Mouse (Mus musculus) skeletal muscle tissue, postnatal 0 days (tissue): ENCODE measurements around the gene Psmc3ip. TPM values are rescaled to one million over a fixed set of nuclear protein-coding genes. Genes with fewer than 3 reads are reported as not detected.

ENCODE experiments used
- microRNA-seq, 2 experiments: library from miRNA; unstranded; fragments of <30 nt; microRNA quantifications; one replicate each; pipeline ENCODE4; 2016
- polyA plus RNA-seq: library from polyadenylated mRNA; unstranded; fragments of >200 nt; fragmentation: Nextera tagmentation; extraction: Ambion mirVana; gene quantifications from 2 replicates; pipeline ENCODE4 v1.2.1, GENCODE M21; 2015

Gene Psmc3ip
- 5.7 and 7.6 TPM in 2 replicates for polyA plus RNA-seq

DNA sequence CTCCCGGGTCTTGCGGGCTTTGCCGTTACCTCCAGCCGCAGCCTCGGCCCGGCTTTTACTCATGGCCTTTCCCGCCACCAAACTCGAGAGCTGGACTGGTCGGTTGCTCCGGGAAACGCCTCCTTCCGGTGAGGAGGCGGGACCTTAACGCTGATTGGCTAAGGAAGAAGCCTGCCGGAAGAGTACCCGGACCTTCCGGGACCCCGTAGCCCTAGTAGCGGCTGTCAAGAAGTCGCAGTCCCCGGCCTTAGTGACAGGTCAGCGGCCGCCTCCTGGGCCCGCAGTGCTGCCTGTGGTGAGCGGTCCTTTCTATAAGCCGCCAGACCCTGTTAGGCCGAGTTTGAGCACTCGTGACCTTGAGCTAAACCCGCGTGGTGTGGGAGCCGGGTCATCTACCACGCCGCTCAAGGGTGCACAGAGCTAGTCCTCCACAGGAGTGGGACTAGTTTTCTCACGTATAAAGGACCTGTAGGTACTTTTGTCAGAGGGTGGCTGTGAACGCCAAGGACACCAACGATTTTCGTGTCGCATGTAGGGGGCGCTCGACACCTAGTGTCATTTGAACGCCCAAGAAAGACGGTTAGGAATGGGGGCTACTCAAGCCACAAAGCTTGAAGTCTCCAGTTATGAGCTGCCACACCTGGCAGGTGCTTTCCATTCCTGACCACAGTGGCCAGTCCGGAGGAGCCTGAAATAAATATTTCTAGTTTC is at the start of gene Psmc3ip:
Gene Psmc3ip, minus strand, starts transcription at position 123 of the 711 bp plus-strand sequence.

DNA sequence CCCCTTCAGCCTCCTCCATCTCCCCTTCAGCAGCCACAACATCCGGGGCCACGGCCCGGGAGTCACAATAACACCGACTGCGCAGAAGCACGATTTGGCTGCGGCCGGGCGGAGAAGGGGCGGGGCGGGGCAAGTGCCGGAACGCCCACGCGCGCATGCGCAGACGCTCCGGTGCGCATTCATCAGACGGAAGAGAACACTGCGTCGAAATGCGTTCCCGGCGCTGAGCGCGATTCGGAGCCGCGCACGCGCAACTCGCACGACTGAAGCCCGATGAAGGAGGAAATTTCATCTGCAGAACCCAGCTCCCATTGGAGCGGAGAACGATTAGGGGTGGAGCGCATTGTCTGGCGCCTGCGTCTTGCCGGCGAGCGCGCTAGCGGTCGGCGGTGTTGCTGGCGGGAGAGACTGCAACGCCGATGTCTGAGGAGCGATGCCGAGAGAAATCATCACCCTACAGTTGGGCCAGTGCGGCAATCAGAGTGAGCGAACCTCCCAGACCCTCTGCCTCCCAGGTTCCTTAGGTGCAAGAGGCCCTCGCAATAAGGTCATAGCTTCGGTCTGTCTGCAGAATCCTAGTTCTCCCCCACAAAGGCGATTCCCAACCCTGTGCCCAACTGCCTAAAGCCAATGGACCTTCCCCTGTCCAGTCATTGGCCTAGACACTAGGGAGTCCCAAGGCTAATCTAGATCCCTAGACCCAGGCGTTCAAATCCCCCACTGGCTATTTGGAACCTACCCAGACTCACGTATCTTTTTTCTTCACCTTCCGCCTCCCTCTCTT is 24.7 kb upstream of the Psmc3ip start, which contains the start of the genes Retreg3 and Tubg1:
Gene Retreg3, minus strand, starts transcription at position 133 of the 784 bp plus-strand sequence.
Gene Tubg1, plus strand, starts transcription at position 178 of the 784 bp plus-strand sequence.

DNA sequence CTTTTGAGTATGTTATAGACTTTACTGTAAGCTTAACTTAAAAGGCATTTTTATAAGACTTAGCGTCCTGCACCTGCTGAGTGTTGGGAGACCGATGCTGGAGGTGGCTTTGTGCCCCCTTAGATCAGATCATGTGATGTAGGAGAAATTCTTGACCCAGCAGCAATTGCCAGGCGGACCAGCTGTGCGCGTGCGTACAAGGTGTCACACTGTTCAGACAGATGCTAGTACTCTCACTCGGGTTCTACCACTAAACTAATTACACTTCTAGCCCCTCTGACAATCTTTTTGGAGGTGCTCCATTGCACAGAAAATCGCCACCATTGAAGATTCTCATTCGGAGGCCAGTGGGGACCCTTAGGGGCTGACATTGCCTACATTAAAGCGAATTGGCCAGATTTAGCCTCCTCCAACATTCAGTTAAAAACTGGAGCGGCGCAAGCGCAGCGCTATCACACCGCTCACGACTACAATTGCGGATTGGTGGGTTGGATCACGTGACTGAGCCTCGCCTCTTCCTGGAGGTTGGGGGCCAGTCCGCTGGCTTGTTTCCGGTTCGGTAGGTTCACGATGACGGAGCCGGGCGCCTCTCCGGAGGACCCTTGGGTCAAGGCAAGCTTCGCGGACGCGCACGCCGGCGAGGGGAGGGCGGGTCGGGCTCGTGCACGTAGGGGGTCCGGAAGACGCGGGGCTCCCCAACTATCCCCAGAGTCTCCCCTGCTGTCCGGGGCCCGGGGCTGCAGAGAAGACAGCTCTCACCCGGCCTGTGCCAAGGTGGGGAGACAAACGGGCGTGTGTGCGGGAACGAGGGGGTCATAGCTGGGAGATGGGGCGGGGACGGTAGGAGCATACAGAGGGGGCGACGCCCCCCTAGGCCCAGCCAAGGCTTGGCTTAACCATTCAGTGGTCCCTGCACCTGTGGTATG is 8.2 kb downstream of the Psmc3ip start, which contains the start of gene Mlx:
Gene Mlx, plus strand, starts transcription at position 522 of the 926 bp plus-strand sequence.

DNA sequence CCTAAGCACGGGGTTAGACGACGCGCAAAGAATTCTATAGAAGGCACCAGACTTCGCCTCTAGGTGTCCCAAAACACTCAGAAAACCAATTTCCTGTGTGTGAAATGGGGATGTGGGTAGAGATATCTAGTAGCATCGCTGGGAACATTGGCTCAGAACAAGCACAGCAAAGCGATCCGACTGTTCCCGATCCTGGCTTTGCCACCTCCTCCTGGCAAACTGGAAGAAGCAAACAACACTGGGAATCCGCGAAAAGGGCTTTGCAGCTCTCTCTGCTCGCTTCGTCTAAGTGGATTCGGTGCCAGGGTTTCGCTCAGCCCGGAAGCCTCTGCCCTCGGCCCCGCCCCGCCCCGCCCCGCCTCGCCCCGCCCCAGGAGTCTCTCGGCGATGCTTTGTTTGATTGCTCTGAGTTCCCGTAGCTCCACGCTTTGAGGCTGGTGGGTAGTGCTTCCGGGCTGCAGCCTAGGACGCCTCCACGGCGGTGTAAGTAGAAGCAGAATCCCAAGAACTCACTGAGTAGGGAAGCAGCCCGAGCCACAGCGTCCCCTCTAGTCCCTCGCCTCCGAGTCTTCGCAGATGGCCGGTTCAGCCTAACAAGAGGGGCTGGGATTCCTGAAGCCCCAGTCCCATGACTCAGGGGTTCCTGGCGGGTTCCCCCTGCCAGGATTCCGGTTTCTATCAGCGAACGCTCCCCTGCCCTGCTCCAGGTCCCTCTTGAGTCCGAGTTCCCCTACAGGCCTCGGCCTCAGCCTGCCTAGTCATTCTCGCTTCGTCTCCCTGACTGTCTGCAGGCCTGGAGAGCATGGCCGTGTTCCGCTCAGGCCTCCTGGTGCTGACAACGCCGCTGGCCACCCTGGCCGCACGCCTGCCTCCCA is 12.8 kb downstream of the Psmc3ip start, which contains the start of gene Coasy:
Gene Coasy, plus strand, starts transcription at position 358 of the 875 bp plus-strand sequence.

DNA sequence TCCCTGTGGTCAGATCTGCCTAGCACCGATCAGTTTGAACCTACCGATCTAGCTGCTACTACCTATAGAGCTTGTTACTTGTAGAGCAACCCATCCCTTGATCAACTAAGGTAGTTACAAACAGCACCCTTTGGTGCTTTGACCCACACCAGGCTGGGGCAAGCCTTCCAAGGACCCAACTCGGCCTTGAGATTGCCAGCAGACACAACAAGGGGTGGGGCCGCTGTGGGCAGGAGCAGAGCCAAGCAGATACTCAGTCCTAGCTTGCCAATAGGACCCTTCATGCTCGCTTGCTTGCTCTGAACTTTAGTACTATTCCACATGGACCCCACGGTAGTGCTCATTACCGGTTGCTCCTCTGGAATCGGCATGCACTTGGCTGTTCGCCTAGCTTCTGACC is 17.1 kb downstream of the Psmc3ip start, which contains the start of gene Hsd17b1:
Gene Hsd17b1, plus strand, starts transcription at position 291 of the 400 bp plus-strand sequence.

DNA sequence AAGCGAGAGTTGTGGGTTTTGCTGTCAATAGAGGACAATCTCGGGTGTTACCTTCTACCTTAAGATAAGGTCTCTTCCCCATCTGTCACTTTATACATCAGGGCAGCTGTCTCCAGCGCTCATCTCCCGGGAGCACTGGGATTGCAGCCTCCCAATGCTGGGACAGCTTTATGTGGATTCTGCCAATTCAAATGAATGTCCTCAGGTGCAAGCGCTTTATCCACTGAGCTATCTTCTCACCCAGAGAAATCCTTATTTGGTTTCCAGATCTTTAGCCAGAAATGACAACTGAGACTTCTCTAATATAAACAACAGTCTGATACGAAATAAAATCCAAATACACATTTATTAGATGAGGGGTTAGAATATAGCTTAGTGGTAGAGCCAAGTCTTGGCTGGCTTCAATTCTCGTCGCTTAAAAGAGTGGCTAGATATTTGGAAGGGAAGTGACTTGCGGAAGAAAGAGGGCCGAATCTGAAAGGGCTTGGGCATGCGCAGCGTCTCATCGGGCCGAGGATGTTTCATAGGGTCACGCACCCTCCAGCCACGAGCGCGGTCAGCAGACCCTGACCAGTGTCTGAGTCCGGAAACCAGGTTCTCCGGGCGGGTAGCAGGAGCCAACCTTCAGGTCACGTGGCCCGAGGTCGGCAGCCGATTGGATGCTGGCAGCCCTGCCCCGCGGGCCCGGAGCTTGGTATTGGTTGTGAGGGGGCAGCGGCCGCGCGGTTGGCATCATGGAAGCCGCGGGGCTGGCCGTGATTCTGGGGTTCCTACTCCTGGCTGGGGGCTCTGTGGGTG is 25.6 kb downstream of the Psmc3ip start, which contains the start of gene Naglu:
Gene Naglu, plus strand, starts transcription at position 622 of the 798 bp plus-strand sequence.

Small RNAs within 50 kb of the gene (microRNA-seq; reads per million reads assigned to microRNA genes)
- 0 reads per million in 2 experiments for gene Gm27626

Other genes starting within 250 kb of the Psmc3ip start
- 36.5 and 40.3 TPM in 2 replicates for gene Stat5b, start 244.7 kb downstream of the Psmc3ip start, polyA plus RNA-seq
- 25.2 and 26.7 TPM in 2 replicates for gene Stat5a, start 236.1 kb downstream of the Psmc3ip start, polyA plus RNA-seq
- gene Stat3, start 155.9 kb downstream of the Psmc3ip start, polyA plus RNA-seq: 62.7 and 67.5 TPM in 2 replicates
- gene Cavin1, start 124.5 kb downstream of the Psmc3ip start, polyA plus RNA-seq: 419 and 508 TPM in 2 replicates
- gene Atp6v0a1, start 86.0 kb downstream of the Psmc3ip start, polyA plus RNA-seq: 36.1 and 37.8 TPM in 2 replicates
- 8.8 and 11.4 TPM in 2 replicates for gene Naglu, start 25.4 kb downstream of the Psmc3ip start, polyA plus RNA-seq
- not detected in 2 replicates for gene Hsd17b1, start 17.0 kb downstream of the Psmc3ip start, polyA plus RNA-seq
- gene Coasy, start 12.9 kb downstream of the Psmc3ip start, polyA plus RNA-seq: 15.5 and 25.7 TPM in 2 replicates
- 21.8 and 26.3 TPM in 2 replicates for gene Mlx, start 8.2 kb downstream of the Psmc3ip start, polyA plus RNA-seq
- gene Retreg3, start 24.5 kb upstream of the Psmc3ip start, polyA plus RNA-seq: 14.9 TPM in 2 replicates
- 26.9 and 31.9 TPM in 2 replicates for gene Tubg1, start 24.5 kb upstream of the Psmc3ip start, polyA plus RNA-seq
- gene Tubg2, start 60.5 kb upstream of the Psmc3ip start, polyA plus RNA-seq: 2.2 and 2.7 TPM in 2 replicates
- gene Cntnap1, start 75.1 kb upstream of the Psmc3ip start, polyA plus RNA-seq: 0.50 and 0.59 TPM in 2 replicates
- 16.0 and 20.6 TPM in 2 replicates for gene Plekhh3, start 75.9 kb upstream of the Psmc3ip start, polyA plus RNA-seq
- 0.32 and 0.35 TPM in 2 replicates for gene Ccr10, start 80.0 kb upstream of the Psmc3ip start, polyA plus RNA-seq
- 10.7 and 14.2 TPM in 2 replicates for gene Ezh1, start 131.0 kb upstream of the Psmc3ip start, polyA plus RNA-seq
- 98.1 and 102 TPM in 2 replicates for gene Ramp2, start 150.6 kb upstream of the Psmc3ip start, polyA plus RNA-seq
- gene Vps25, start 158.3 kb upstream of the Psmc3ip start, polyA plus RNA-seq: 54.8 and 66.6 TPM in 2 replicates
- gene Wnk4, start 165.1 kb upstream of the Psmc3ip start, polyA plus RNA-seq: 1.5 and 1.7 TPM in 2 replicates
- 0.24 and 0.41 TPM in 2 replicates for gene Cntd1, start 183.6 kb upstream of the Psmc3ip start, polyA plus RNA-seq
- 145 and 147 TPM in 2 replicates for gene Coa3, start 183.7 kb upstream of the Psmc3ip start, polyA plus RNA-seq
- gene Becn1, start 206.8 kb upstream of the Psmc3ip start, polyA plus RNA-seq: 69.9 and 72.6 TPM in 2 replicates
- gene Psme3, start 220.8 kb upstream of the Psmc3ip start, polyA plus RNA-seq: 44.9 and 53.1 TPM in 2 replicates
- gene Aoc2, start 229.6 kb upstream of the Psmc3ip start, polyA plus RNA-seq: 0.06 and 0.23 TPM in 2 replicates
- 4.1 and 8.1 TPM in 2 replicates for gene Aoc3, start 235.2 kb upstream of the Psmc3ip start, polyA plus RNA-seq